Mouse (Mus musculus): ENCODE results near the gene Kcna6.

GRCm38 (mm10) chr6:126742610-126743009 is 2.1 kb upstream of the Kcna6 start:
- TF ChIP-seq POLR2A (IDR thresholded peaks at IDR 0.05; ENCODE audit: control insufficient read depth, extremely low read depth, insufficient read depth, low read length, poor library complexity) (no peak), CTCF (IDR thresholded peaks at IDR 0.05; ENCODE audit: borderline replicate concordance, control insufficient read depth, extremely low read depth, insufficient read depth, low read length, poor library complexity) (no peak)

Data from thymus, adult 2 months (tissue).